Mouse (Mus musculus) intestine, embryonic 15.5 days (tissue): Measurements from ENCODE around the gene Surf6. TPM values are rescaled to one million over a fixed set of nuclear protein-coding genes. Genes with fewer than 3 reads are reported as not detected.

Experiments
- ATAC-seq: fragments of 200-750 bp; cut with Nextera tagmentation; 2 replicates; pipeline ENCODE4 v1.8.0; 2017; ENCODE audit warnings: moderate TSS enrichment, moderate library complexity
- H3K27ac ChIP-seq: fragments of 300-500 bp; sonication (generic); 2 replicates; pipeline ENCODE4 v1.5.1; 2015; ENCODE audit warnings: mild to moderate bottlenecking, inconsistent platforms
- H3K27me3 ChIP-seq: fragments of 300-500 bp; sonication (generic); replicated peaks from 2 replicates; pipeline ENCODE4 v1.6.1; 2015; ENCODE audit warnings: inconsistent platforms
- H3K36me3 ChIP-seq: fragments of 300-500 bp; sonication (generic); 2 replicates; pipeline ENCODE4 v1.6.1; 2015; ENCODE audit warnings: inconsistent platforms
- H3K4me1 ChIP-seq: fragments of 300-500 bp; sonication (generic); replicated peaks from 2 replicates; pipeline ENCODE4 v1.6.1; 2015; ENCODE audit warnings: inconsistent platforms
- H3K4me2 ChIP-seq: fragments of 300-500 bp; sonication (generic); replicated peaks from 2 replicates; pipeline ENCODE4 v1.6.1; 2015; ENCODE audit warnings: mild to moderate bottlenecking, inconsistent platforms
- H3K4me3 ChIP-seq: fragments of 300-500 bp; sonication (generic); replicated peaks from 2 replicates; pipeline ENCODE4 v1.5.1; 2015; ENCODE audit warnings: inconsistent platforms
- H3K9ac ChIP-seq: fragments of 300-500 bp; sonication (generic); 2 replicates; pipeline ENCODE4 v1.6.1; 2015; ENCODE audit warnings: inconsistent platforms
- H3K9me3 ChIP-seq: fragments of 300-500 bp; sonication (generic); 2 replicates; pipeline ENCODE4 v1.6.1; 2016; ENCODE audit warnings: inconsistent platforms
- WGBS: fragments of 180-500 bp; shearing (Covaris S2); methylation state at CpG from one replicate; pipeline ENCODE4 v1.1.7; 2015; 5-methylcytosine and 5-hydroxymethylcytosine counted together
- polyA plus RNA-seq: library from polyadenylated mRNA; unstranded; fragments of >200 nt; fragmentation: Nextera tagmentation; extraction: Ambion mirVana; gene quantifications from 2 replicates; pipeline ENCODE4 v1.2.1, GENCODE M21; 2015

Gene Surf6
- polyA plus RNA-seq, 1 experiment from 2014 or later = 23.0 TPM

DNA sequence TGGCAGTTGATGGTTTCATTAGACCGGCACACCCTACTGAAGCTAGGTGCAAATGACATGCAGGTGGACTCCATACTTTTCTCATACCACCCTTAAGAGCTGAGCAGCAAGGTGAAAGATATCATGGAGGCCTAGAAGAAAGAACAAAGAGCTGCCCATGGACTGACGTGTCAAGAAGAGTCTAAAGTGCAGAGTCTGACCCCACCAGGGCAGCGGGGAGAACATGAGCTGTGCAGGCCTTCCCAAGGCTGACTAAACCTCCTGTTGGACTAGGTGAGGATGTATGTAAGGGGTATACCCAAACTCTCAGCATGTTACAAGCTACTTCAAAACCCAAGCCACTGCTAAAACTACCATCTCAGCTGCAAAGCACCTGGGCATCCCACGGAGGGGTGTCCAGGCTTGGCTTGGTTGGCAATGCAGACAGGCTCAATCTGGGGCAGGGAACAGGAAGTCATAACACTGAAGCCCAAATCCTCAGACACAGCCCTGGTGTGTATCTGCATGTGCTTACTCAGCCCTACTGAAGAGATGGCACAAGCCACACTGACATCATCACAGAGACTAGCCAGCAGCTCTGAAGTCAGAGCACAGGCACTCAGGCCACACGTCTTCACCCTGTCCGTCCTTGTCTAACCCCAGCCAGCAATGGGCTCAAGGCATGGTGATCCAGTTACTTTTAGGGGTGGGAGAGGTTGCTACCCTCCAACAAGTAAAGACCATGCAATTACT, 25.2 kb upstream of the Surf6 start:
- Histone ChIP-seq H3K4me2 (no peak overlapping the region), H3K4me1 (peaks cover 20% of the 10 kb centered on the region), H3K27ac (no peak overlapping the region), H3K9me3 (no peaks in the 10 kb centered on the region), H3K36me3 (peaks cover 41% of the 10 kb centered on the region), H3K9ac (no peak overlapping the region), H3K4me3 (no peak overlapping the region), H3K27me3 (no peaks in the 10 kb centered on the region)
- 85% methylated on average over 6 of the region's 6 CpGs for WGBS
- ATAC-seq = no peak

DNA sequence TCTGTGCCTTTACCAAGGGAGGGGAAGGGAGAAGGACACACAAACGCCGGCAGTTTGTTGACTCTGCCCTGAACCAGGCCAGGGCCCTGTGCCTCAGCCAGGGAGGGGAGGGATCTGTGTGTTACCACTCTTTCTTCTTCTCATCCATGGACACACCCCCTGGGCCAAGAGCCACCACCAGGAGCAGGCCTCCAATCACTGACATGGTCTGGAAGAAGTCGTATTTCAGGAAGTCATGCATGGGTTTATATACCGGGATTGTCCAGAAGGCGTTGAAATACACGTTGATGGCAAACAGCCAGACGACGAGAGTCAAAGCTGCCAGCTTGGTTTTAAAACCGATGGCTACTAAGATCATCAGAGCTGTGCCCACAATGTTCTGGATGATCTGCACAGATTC, 19.1 kb upstream of the Surf6 start:
- no peak for ATAC-seq
- H3K4me2 ChIP-seq = no peak overlapping the region
- no peak overlapping the region for H3K27ac ChIP-seq
- no peak overlapping the region for H3K4me3 ChIP-seq
- H3K9ac ChIP-seq = no peak overlapping the region
- no peaks in the 10 kb centered on the region for H3K27me3 ChIP-seq
- 68% methylated on average over 9 of the region's 9 CpGs for whole genome bisulfite sequencing
- peaks cover 14% of the 10 kb centered on the region for H3K4me1 ChIP-seq
- H3K36me3 ChIP-seq = peaks cover 72% of the 10 kb centered on the region
- no peaks in the 10 kb centered on the region for H3K9me3 ChIP-seq

DNA sequence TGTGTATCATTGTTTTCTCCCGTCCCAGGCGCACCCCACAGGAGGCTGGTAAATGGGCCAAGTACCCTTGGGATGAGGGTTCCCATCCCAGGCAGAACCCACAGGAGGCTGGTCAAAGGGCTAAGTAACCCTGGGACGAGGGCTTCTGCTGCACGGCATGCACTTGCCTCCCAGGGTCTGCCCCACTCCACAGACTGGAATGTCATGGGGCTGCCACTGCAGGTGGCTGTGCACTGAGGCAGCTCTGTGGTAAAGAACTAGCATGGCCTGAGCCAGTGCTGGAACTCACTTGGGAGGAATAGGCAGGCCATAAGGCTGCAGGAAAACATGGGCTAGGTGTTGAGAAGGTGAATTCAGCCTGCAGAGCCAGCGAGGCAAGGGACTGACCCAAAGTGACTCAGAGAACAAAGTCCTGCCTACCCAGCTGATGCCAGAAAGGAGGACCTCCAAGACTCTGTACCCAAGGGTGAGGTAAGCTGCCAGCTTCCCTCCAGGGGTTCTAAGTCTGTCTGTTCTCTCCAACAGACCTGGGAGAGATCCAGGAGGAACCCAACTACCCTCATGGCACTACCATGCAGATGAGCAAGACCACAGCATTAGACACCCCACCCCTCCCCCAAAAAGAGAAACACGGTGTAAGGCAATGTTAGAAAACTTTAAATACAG, 17.6 kb upstream of the Surf6 start:
- H3K9me3 ChIP-seq = no peaks in the 10 kb centered on the region
- H3K4me2 ChIP-seq = no peak overlapping the region
- no peak overlapping the region for H3K9ac ChIP-seq
- 83% methylated on average over 6 of the region's 6 CpGs for WGBS
- H3K36me3 ChIP-seq = peaks cover 67% of the 10 kb centered on the region
- no peak overlapping the region for H3K27ac ChIP-seq
- no peaks in the 10 kb centered on the region for H3K27me3 ChIP-seq
- no peak for ATAC-seq
- no peak overlapping the region for H3K4me3 ChIP-seq
- peaks cover 18% of the 10 kb centered on the region for H3K4me1 ChIP-seq

DNA sequence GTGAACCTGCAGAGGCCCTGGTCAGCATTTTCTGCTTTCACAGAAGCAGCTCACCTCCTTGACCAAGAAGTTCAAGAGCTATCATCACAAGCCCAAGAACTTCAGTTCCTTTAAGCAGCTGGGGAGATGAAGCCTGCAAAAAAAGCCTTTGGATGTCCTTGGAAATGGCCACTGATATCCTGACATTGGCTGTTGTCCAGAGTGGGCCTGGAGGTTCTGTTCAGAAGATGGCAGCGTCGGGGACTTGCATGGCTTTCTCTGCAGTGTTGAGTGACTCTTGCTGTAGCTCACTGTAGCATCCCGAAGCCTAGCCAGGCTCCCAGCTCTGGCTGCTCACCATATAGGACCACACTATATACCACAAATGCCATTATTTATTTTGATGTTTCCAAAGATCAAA, 17.0 kb upstream of the Surf6 start:
- Histone ChIP-seq H3K4me1 (peaks cover 23% of the 10 kb centered on the region), H3K27ac (no peak overlapping the region), H3K27me3 (no peaks in the 10 kb centered on the region), H3K36me3 (peaks cover 61% of the 10 kb centered on the region), H3K9me3 (no peaks in the 10 kb centered on the region), H3K9ac (no peak overlapping the region), H3K4me3 (no peak overlapping the region), H3K4me2 (no peak overlapping the region)
- no peak for ATAC-seq
- WGBS = 87% methylated on average over 3 of the region's 3 CpGs

DNA sequence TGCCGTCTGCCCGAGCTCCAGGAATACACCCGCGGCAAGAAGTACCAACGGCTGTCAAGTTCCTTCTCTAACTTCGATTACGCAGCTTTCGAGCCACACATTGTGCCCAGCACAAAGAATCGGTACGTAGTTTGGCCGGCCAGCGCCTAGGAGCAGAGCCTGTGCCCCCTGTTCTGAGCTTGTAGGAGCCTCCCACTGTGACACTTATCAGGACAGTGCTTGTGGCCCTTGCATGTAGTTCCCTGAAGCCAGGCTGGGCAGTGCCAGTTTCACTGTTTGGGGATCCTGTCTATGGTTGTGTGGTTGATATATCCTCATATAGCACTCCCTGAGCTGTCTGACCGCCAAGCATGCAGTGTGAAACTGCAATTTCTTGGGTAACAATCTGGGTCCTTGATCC, 14.1 kb upstream of the Surf6 start:
- WGBS = 2% methylated on average over 13 of the region's 13 CpGs
- Histone ChIP-seq H3K9ac (peak overlapping the region; percentile 64), H3K4me3 (peak overlapping the region; percentile 57), H3K27ac (peak overlapping the region; percentile 73), H3K27me3 (no peaks in the 10 kb centered on the region), H3K4me2 (peak overlapping the region; percentile 89), H3K4me1 (peaks cover 30% of the 10 kb centered on the region), H3K9me3 (no peaks in the 10 kb centered on the region), H3K36me3 (peaks cover 45% of the 10 kb centered on the region)
- ATAC-seq = no peak

DNA sequence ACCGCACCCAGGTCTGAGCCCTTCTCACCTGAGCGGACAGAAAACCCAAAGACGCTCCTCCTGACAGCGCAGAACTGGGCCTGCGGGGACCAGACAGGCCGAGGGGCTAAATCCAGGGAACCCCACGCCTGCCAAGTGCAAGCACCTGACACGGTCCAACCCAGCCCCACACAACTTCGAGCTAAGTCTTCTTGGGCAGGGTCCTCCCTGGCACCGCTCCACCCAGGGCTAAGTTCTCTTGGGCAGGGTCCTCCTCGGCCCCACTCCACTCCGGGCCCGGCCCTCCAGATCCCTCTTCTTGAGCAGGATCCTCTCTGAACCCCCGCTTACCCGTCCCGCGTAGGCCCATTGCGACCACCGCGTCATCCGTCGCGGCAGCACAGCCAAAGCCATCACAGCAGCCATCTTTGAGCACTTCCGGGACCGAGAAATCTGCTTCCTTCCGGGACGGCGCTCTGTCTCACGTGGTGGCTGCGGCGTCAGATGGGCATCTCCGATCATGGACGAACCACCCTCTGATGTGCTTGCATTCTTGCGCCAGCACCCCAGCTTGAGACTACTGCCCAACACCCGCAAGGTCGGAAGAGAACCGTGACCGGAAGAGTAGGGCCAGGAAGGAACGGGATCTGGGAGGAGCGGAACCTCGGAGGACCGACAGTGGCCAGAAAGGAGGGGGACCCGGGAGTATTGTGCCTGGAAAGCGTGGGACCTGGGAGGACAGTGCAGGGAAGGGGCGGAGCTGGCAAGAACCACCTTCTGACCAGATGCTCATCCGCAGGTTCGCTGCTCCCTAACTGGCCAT, 13.4 kb upstream of the Surf6 start, which contains the start of the genes Surf2 and Surf1:
Gene Surf2, plus strand, starts transcription at position 441 of the 802 bp plus-strand sequence.
Gene Surf1, minus strand, starts transcription at position 604 of the 802 bp plus-strand sequence.
- Histone ChIP-seq H3K9me3 (no peaks in the 10 kb centered on the region), H3K4me1 (peaks cover 32% of the 10 kb centered on the region), H3K27ac (peak within 1 kb of the TSS; percentile 73), H3K27me3 (no peaks in the 10 kb centered on the region), H3K9ac (peak within 1 kb of the TSS; percentile 64), H3K4me3 (peak within 1 kb of the TSS; percentile 57), H3K4me2 (peak within 1 kb of the TSS; percentile 89), H3K36me3 (peaks cover 39% of the 10 kb centered on the region)
- peak; percentile 83 for ATAC-seq
- WGBS = 1% methylated on average over 47 of the region's 47 CpGs

DNA sequence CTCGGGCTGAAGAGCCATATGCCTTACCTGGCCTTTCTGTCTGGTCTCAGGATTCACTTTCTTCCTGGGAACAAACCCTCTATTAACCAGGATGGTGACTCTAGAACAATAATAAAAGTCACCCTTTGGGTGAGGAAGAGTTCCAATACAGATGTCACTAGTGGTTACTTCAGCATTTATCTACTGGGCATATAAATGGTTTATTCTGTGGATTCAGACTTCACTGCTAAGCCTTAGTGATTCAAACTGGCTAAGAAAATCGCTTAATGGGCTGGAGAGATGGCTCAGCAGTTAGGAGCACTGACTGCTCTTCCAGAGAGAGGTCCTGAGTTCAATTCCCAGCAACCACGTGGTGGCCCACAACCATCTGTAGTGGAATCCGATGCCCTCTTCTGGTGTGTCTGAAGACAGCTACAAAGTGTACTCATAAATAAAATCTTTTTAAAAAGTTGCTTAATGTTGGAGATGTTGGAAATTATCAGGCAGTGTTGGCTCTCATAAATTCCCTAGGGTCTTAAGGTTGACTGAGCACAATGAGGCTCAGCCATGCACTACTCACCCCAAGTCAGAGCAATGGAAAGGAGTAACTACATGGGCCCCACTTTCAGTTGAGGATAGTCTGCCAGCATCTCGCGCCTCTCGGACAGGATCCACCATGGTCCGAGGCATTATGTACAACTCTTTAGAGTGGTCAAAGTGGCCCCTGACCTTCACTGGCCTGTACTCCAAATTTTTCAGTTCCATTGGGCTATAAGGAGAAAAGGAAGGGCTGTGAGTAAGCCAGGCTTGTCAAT, 11.7 kb upstream of the Surf6 start:
- Histone ChIP-seq H3K4me3 (no peak overlapping the region), H3K9me3 (no peaks in the 10 kb centered on the region), H3K27me3 (no peaks in the 10 kb centered on the region), H3K27ac (no peak overlapping the region), H3K9ac (no peak overlapping the region), H3K4me1 (peaks cover 32% of the 10 kb centered on the region), H3K36me3 (peaks cover 23% of the 10 kb centered on the region), H3K4me2 (peak overlapping the region; percentile 89; the same call in 1 of the 2 replicates)
- WGBS = 64% methylated on average over 8 of the region's 8 CpGs
- ATAC-seq = no peak

DNA sequence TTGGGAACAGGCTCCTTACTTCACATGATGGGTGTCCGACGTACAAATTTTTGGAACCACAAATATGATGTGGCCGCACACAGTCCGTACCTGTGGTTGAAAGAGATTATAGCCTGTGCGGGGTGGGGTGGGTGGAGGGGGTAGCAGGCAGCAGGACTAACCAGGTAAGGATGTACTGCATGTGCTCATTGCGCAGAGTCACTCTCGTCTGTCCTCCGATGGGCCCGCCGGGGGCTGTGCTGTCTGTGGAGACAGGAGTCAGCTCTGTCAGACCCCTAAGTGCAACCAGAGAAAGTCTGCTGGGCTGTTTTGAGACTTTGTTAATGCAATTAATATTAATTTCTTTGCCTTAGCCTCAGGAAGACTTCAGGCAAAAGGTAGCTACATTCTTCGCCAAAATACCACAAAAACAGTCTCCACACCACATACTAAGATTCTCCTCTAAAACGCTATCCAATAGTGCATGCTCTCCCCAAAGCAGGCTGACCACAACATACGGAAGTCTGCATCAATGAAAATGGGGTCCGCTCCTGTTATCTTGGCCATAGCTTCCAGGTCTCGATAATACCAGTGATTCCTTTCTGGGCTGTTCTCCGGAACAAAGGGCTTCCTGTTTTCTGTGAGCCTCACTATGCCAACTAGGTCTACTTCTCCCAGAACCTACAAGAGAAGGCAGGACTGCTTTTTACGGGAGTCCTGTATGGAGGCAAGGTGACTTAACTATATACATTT, 10.9 kb upstream of the Surf6 start:
- Histone ChIP-seq H3K9ac (no peak overlapping the region), H3K4me2 (no peak overlapping the region), H3K27me3 (no peaks in the 10 kb centered on the region), H3K9me3 (no peaks in the 10 kb centered on the region), H3K36me3 (peaks cover 18% of the 10 kb centered on the region), H3K4me1 (peaks cover 39% of the 10 kb centered on the region), H3K27ac (no peak overlapping the region), H3K4me3 (no peak overlapping the region)
- ATAC-seq = no peak
- 85% methylated on average over 17 of the region's 17 CpGs for WGBS

DNA sequence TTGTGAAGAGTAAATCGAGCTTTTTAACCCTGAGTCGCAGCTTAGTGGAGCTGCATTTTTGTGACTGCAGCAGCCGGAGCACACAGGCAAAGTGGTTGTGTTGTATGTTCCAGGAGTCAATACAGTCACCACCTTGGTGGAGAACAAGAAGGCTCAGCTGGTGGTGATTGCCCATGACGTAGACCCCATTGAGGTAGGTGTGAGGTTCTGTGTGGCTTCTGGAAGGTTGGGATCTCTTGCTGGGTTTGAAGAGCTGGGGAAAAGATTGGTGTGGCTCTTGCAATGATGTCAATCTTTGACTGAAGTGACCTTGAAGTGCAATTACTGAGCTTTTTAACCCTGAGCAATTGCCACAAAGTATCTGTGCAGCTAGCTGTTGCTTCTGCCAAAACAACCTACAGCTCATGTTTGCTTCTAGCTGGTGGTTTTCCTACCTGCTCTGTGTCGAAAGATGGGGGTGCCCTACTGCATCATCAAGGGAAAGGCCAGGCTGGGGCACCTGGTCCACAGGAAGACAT, 9.6 kb upstream of the Surf6 start:
- Histone ChIP-seq H3K4me1 (peaks cover 35% of the 10 kb centered on the region), H3K9me3 (no peaks in the 10 kb centered on the region), H3K27ac (no peak overlapping the region), H3K36me3 (peaks cover 18% of the 10 kb centered on the region), H3K9ac (peak overlapping the region; percentile 81), H3K27me3 (no peaks in the 10 kb centered on the region), H3K4me3 (peak overlapping the region; percentile 60), H3K4me2 (peak overlapping the region; percentile 84)
- 58% methylated on average over 5 of the region's 5 CpGs for WGBS
- no peak for ATAC-seq

DNA sequence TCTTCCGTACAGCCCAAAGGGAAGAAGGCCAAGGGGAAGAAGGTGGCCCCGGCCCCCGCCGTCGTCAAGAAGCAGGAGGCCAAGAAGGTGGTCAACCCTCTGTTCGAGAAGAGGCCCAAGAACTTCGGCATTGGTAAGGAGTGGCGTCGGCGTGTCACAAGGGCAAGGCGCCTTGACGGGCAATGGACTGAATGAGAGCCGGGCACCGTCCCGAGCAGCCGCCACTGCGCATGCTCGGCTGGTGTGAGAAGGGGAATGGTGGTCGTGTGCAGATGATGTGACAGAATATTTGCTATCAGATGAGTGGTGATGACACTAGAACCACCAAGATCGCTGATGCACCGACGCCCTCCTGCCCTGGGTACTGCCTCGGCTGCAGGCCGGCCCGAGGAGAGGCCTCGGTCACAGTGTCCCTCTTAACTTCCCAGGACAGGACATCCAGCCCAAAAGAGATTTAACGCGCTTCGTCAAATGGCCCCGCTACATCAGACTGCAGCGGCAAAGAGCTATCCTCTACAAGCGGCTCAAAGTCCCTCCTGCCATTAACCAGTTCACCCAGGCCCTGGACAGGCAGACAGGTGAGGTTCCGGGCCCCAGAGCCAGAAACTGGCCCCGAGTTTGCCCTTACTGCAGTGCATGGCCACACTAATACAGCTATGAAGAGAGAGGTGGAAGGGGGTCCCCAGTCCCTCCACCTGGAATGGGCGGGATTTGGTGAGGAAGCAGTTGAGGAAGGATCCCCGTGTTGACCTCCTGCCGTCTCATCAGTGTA, 8.5 kb upstream of the Surf6 start:
- peak; percentile 29 for ATAC-seq
- peaks cover 27% of the 10 kb centered on the region for H3K36me3 ChIP-seq
- WGBS = 2% methylated on average over 37 of the region's 37 CpGs

More for the DNA sequence above, 8.5 kb upstream of the Surf6 start:
- Histone ChIP-seq H3K27me3 (no peaks in the 10 kb centered on the region), H3K4me1 (peaks cover 31% of the 10 kb centered on the region), H3K4me3 (peak overlapping the region; percentile 60), H3K27ac (peak overlapping the region; percentile 88), H3K9me3 (no peaks in the 10 kb centered on the region), H3K4me2 (peak overlapping the region; percentile 84), H3K9ac (peak overlapping the region; percentile 81)
